Mouse (Mus musculus) intestine, postnatal 0 days (tissue): ENCODE measurements around the gene Exosc5. TPM values are rescaled to one million over a fixed set of nuclear protein-coding genes. Genes with fewer than 3 reads are reported as not detected.

ENCODE experiments used
- ATAC-seq: fragments of 200-750 bp; cut with Nextera tagmentation; 2 replicates; pipeline ENCODE4 v1.8.0; 2017; ENCODE audit warnings: mild to moderate bottlenecking, moderate TSS enrichment, moderate library complexity
- H3K27ac ChIP-seq: fragments of 300-500 bp; sonication (generic); 2 replicates; pipeline ENCODE4 v1.5.1; 2014; ENCODE audit warnings: mild to moderate bottlenecking, low read depth, low read length, moderate library complexity
- H3K27me3 ChIP-seq: fragments of 300-500 bp; sonication (generic); replicated peaks from 2 replicates; pipeline ENCODE4 v1.6.1; 2014; ENCODE audit warnings: low read length, mixed read lengths; ENCODE audit not compliant: control insufficient read depth, insufficient read depth
- H3K36me3 ChIP-seq: fragments of 300-500 bp; sonication (generic); 2 replicates; pipeline ENCODE4 v1.6.1; 2014; ENCODE audit warnings: mild to moderate bottlenecking, moderate library complexity; ENCODE audit not compliant: control insufficient read depth, insufficient read depth
- H3K4me1 ChIP-seq: fragments of 300-500 bp; sonication (generic); replicated peaks from 2 replicates; pipeline ENCODE4 v1.6.1; 2014; ENCODE audit warnings: antibody characterized with exemption, low read length, mixed read lengths; ENCODE audit not compliant: control insufficient read depth, insufficient read depth
- H3K4me2 ChIP-seq: fragments of 300-500 bp; sonication (generic); replicated peaks from 2 replicates; pipeline ENCODE4 v1.6.1; 2014; ENCODE audit warnings: low read depth, mild to moderate bottlenecking, moderate library complexity
- H3K4me3 ChIP-seq: fragments of 300-500 bp; sonication (generic); 2 replicates; pipeline ENCODE4 v1.5.1; 2014; ENCODE audit warnings: low read depth, low read length
- H3K9ac ChIP-seq: fragments of 300-500 bp; sonication (generic); 2 replicates; pipeline ENCODE4 v1.6.1; 2014; ENCODE audit warnings: mild to moderate bottlenecking, low read depth, low read length
- H3K9me3 ChIP-seq: fragments of 300-500 bp; sonication (generic); 2 replicates; pipeline ENCODE4 v1.6.1; 2016; ENCODE audit warnings: mixed run types; ENCODE audit not compliant: control insufficient read depth
- CTCF ChIP-seq: sonication (generic); IDR thresholded peaks from 2 replicates; pipeline ENCODE4 v1.5.1; 2016; ENCODE audit warnings: low read depth, mild to moderate bottlenecking, control low read depth, antibody characterized with exemption, moderate library complexity
- WGBS: fragments of 180-500 bp; shearing (Covaris S2); extraction: QIAGEN DNeasy Blood & Tissue Kit; methylation state at CpG from one replicate; pipeline ENCODE4 v1.1.7; 2014; 5-methylcytosine and 5-hydroxymethylcytosine counted together
- polyA plus RNA-seq: library from polyadenylated mRNA; unstranded; fragments of >200 nt; fragmentation: Nextera tagmentation; extraction: Ambion mirVana; gene quantifications from 2 replicates; pipeline ENCODE4 v1.2.1, GENCODE M21; 2015

Gene Exosc5
- polyA plus RNA-seq, 1 experiment from 2014 or later, result 50.4 TPM

DNA sequence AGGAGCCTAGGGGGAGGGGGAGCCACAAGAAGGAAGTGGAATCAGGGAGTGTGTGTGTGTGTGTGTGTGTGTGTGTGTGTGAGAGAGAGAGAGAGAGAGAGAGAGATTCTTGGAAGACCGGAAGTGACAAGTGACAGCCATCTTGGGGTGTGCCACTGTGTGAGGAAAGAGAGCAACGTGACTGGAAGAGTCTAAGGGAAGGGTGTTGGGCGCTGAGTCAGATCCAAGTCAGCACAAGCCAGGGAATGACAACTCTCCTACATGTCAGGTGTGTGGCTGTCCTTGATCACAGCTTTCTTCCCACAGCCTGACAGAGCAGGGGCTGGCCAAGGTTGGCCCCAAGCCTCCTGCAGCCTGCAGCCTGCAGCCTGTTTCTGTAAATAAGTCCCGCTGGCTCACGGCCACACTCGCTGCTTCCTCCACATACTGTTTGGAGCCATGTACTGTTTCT is 46.9 kb downstream of the Exosc5 start:
- Histone ChIP-seq H3K4me1 (peaks cover 6% of the 10 kb centered on the region; the same call in 1 of the 2 replicates), H3K4me3 (no peak overlapping the region), H3K9me3 (no peaks in the 10 kb centered on the region), H3K27ac (0 out of 2 replicates have a peak overlapping the region, but pooled peaks have one; percentile 15), H3K4me2 (no peak overlapping the region), H3K36me3 (no peaks in the 10 kb centered on the region), H3K9ac (no peak overlapping the region), H3K27me3 (no peaks in the 10 kb centered on the region)
- TF ChIP-seq CTCF, result no peak
- peak; percentile 54 for ATAC-seq
- WGBS, result 44% methylated on average over 6 of the region's 6 CpGs

DNA sequence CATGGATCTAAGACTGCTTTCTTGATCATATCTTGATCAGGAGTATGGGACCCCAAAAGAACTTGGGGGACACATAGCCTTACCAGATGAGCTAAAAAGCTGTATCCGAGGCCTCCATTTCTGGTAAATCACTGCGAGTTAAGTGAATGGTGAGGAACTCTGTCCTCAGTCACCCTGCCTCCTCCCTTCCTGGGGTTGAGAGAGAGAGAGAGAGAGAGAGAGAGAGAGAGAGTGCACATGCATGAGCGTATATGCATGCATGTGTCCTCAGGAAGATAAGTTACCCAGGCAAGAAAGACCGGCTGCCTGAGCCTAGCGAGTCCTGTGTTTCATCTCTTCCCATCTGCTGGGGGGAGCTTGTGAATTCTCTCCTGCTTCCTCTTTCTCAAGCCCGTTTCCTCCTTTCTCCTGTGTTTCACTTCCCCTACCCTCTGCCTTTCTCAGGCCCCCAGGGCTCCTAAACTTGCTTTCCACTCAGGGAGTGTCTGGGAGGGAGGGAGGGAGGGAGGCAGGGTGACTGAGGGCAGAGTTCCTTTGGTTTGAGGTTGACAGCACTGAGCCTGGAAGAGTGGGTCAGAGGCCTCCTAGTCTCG is 47.7 kb downstream of the Exosc5 start:
- WGBS, result 46% methylated on average over 7 of the region's 7 CpGs
- no peak for TF ChIP-seq CTCF
- no peak overlapping the region for H3K4me3 ChIP-seq

DNA sequence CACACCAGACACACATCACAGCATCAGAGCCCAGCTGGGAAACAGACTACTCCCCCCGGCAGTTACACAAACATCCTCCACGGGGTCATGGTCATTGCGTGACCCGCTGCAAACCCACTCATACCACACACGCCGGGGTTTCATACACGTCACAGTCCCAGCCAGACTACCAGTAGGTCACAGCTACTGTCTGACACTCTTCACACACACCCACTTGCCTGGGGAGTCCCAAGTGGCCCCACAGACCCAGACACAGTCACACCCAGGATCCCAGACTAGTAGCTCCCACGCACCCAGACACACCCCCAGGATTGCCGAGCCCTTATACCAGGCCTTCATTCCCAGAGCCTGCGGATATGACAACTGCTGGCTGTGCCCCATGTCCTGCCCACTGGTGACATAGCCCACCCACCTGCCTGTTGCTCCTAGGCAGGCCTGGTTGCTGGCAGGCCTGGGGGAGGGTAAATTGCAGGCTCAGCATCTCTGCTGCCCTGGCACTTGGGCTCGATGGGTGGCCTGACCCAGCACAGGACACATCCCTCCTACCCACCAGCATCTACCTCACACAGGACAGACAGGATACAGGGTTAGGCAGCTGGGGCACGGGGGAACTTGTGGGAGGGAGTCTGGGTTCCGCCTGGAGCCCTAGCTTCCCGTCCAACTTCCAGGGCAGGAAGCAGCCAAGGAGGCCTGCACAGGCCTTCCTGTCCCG is 48.8 kb downstream of the Exosc5 start:
- peaks cover 5% of the 10 kb centered on the region for H3K36me3 ChIP-seq
- 46% methylated on average over 15 of the region's 15 CpGs for WGBS
- peaks cover 6% of the 10 kb centered on the region; the same call in 1 of the 2 replicates for H3K4me1 ChIP-seq
- no peak overlapping the region for H3K4me3 ChIP-seq
- H3K27me3 ChIP-seq, result no peaks in the 10 kb centered on the region
- H3K27ac ChIP-seq, result peak overlapping the region; percentile 66
- no peak for ATAC-seq
- no peaks in the 10 kb centered on the region for H3K9me3 ChIP-seq
- no peak overlapping the region for H3K9ac ChIP-seq
- H3K4me2 ChIP-seq, result no peak overlapping the region
- TF ChIP-seq CTCF, result no peak

More for the DNA sequence above, 47.7 kb downstream of the Exosc5 start:
- Histone ChIP-seq H3K27me3 (no peaks in the 10 kb centered on the region), H3K4me1 (peaks cover 6% of the 10 kb centered on the region; the same call in 1 of the 2 replicates), H3K27ac (no peak overlapping the region), H3K4me2 (no peak overlapping the region), H3K36me3 (no peaks in the 10 kb centered on the region), H3K9me3 (no peaks in the 10 kb centered on the region), H3K9ac (no peak overlapping the region)
- no peak for ATAC-seq

DNA sequence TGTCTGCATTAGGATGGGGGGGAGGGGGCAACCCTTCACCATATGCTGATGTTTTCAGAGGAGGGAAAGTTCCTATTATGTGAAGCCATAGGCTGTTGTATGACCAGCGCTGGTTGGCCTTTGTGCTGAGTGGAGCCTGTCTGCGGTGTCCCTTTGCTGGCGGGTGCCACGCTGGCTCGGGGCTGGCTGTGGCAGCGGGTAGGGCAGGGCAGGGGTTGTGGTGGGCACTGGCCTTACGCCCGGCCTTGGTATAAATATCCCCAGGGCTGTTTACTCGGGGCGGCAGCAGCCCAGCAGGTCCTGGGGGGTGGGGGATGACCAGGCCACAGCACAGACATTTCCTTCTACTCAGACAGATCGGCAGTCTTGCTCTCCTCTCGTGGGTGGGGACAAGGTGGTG is 51.0 kb downstream of the Exosc5 start:
- 19% methylated on average over 12 of the region's 12 CpGs for WGBS
- no peak for TF ChIP-seq CTCF
- no peak overlapping the region for H3K27ac ChIP-seq
- no peaks in the 10 kb centered on the region for H3K27me3 ChIP-seq
- H3K36me3 ChIP-seq, result peaks cover 28% of the 10 kb centered on the region
- ATAC-seq, result no peak
- peak overlapping the region; percentile 23; the same call in 1 of the 2 replicates for H3K9ac ChIP-seq
- H3K4me1 ChIP-seq, result 0 out of 2 replicates have a peak, but pooled peaks cover 6% of the 10 kb centered on the region
- no peaks in the 10 kb centered on the region for H3K9me3 ChIP-seq
- H3K4me3 ChIP-seq, result no peak overlapping the region
- 0 out of 2 replicates have a peak overlapping the region, but pooled peaks have one; percentile 21 for H3K4me2 ChIP-seq

DNA sequence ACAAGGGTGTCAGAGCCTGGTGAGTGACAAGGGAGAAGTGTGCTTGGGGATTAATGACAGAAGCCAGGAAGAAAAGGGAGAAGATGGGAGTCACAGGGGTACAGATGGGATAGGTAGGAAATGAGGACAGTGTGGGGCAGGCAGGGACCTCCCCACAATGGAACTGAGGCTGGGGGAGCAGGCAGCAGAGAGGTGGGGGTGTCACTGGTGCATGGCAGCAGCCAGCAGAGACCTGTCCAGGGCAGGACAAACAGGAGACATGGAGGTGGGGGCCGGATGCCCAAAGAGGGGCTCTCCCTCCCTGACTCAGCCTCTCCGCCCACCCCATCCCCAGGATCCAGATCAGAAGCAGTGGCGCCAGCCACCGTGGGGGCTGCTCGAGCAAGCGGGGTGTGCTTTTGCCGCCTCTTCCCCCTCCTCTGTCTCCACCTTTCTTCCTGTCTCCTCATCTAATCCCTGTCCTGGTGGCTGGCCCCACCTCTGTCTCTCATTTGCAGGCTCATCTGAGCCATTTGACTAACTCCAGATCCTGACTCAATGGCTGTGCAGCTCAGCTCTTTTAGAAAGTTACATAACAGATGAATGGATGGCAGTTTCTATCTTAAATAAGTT is 51.7 kb downstream of the Exosc5 start:
- peak overlapping the region; percentile 23; the same call in 1 of the 2 replicates for H3K9ac ChIP-seq
- 3% methylated on average over 5 of the region's 7 CpGs for WGBS
- H3K27ac ChIP-seq, result no peak overlapping the region

DNA sequence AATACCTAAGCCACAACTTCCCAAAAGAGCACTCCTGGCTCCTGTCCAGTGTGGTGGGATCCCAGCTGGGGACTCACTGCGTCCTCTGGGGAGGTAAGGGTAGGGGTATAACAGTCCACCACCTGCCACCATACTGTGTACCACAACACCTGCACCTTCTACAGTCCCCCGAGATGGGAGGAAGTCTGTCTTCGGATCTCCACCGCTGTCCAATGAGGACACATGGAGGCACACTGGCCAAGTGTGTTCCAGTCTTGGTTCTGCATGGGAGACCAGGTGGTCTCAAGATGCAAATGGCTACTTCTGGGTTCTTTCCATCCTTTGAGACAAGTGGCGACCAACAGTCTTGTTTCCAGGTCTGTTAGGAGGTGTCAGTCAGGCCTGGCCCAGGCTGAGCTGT is 52.2 kb downstream of the Exosc5 start:
- Histone ChIP-seq H3K9ac (no peak overlapping the region), H3K27ac (no peak overlapping the region)
- no peak for ATAC-seq

More for the DNA sequence above, 51.7 kb downstream of the Exosc5 start:
- Histone ChIP-seq H3K27me3 (no peaks in the 10 kb centered on the region), H3K4me1 (0 out of 2 replicates have a peak, but pooled peaks cover 6% of the 10 kb centered on the region), H3K4me3 (no peak overlapping the region), H3K9me3 (no peaks in the 10 kb centered on the region), H3K4me2 (0 out of 2 replicates have a peak overlapping the region, but pooled peaks have one; percentile 1), H3K36me3 (peaks cover 34% of the 10 kb centered on the region)
- no peak for TF ChIP-seq CTCF
- ATAC-seq, result no peak

More for the DNA sequence above, 52.2 kb downstream of the Exosc5 start:
- 73% methylated on average over 5 of the region's 5 CpGs for WGBS
- Histone ChIP-seq H3K27me3 (no peaks in the 10 kb centered on the region), H3K9me3 (no peaks in the 10 kb centered on the region), H3K36me3 (peaks cover 40% of the 10 kb centered on the region), H3K4me2 (no peak overlapping the region), H3K4me3 (no peak overlapping the region), H3K4me1 (0 out of 2 replicates have a peak, but pooled peaks cover 6% of the 10 kb centered on the region)
- no peak for TF ChIP-seq CTCF
